Mouse (Mus musculus) ZHBTc4 (cell line): ENCODE data around the gene Cela2a.

ENCODE experiments used
- DNase-seq: peaks from one replicate; pipeline ENCODE4 v3.0.0-alpha.2; 2011; ENCODE audit warnings: low read depth, low spot score

Cela2a gene

GRCm38 (mm10) chr4:141767353-141768036, 58.5 kb downstream of the Cela2a start:
- no peak for DNase-seq

- DNase-seq: no peak
Measured at GRCm38 (mm10) chr4:141766668-141767352, 59.1 kb downstream of the Cela2a start.

GRCm38 (mm10) chr4:141766316-141766667, 59.7 kb downstream of the Cela2a start:
- DNase-seq: no peak

- DNase-seq: no peak
Measured at GRCm38 (mm10) chr4:141765008-141765407, 61.0 kb downstream of the Cela2a start.
